Mouse (Mus musculus): ENCODE data around the gene Mars2. TPM values are rescaled to one million over a fixed set of nuclear protein-coding genes. Genes with fewer than 3 reads are reported as not detected.
A peak's percentile ranks its signal among the peaks of the same experiment; 100 is the strongest.

Gene Mars2
- polyA plus RNA-seq (2016; fragmentation: Nextera tagmentation; extraction: Ambion mirVana) = 4.0 and 4.7 TPM in 2 replicates

- peak within 1 kb of the TSS; percentile 81 for H3K27ac ChIP-seq
- peak within 1 kb of the TSS; percentile 73 for H3K9ac ChIP-seq
- no peaks in the 10 kb centered on the region for H3K9me3 ChIP-seq
- H3K36me3 ChIP-seq (replicated peaks) = no peaks in the 10 kb centered on the region
- ATAC-seq (ENCODE audit: low FRiP score) = peak; percentile 99
- 0 out of 2 replicates have a peak, but pooled peaks cover 4% of the 10 kb centered on the region for H3K27me3 ChIP-seq
- H3K4me1 ChIP-seq = peaks cover 22% of the 10 kb centered on the region
- WGBS = under 1% methylated on average over 82 of the region's 82 CpGs
- H3K4me2 ChIP-seq = peak within 1 kb of the TSS; percentile 93
- peak within 1 kb of the TSS; percentile 74 for H3K4me3 ChIP-seq (replicated peaks)
Measured at GRCm38 (mm10) chr1:55236890-55237642, at the start of gene Mars2. Gene Mars2, plus strand, starts transcription at chr1:55237177.

GRCm38 (mm10) chr1:55192015-55192414 is 45.0 kb upstream of the Mars2 start:
- Histone ChIP-seq H3K27ac (peak overlapping the region; percentile 63; the same call in 1 of the 2 replicates), H3K4me1 (peaks cover 38% of the 10 kb centered on the region), H3K36me3 (replicated peaks) (no peaks in the 10 kb centered on the region), H3K27me3 (peaks cover 15% of the 10 kb centered on the region), H3K4me2 (peak overlapping the region; percentile 49), H3K9me3 (no peaks in the 10 kb centered on the region), H3K4me3 (replicated peaks) (peak overlapping the region; percentile 31), H3K9ac (peak overlapping the region; percentile 25; the same call in 1 of the 2 replicates)
- peak; percentile 58 for ATAC-seq (ENCODE audit: low FRiP score)
- 19% methylated on average over 8 of the region's 8 CpGs for WGBS

GRCm38 (mm10) chr1:55192824-55193223 is 44.2 kb upstream of the Mars2 start:
- H3K4me1 ChIP-seq = peaks cover 33% of the 10 kb centered on the region
- no peak; the same call in 1 of the 2 replicates for ATAC-seq (ENCODE audit: low FRiP score)
- no peak overlapping the region for H3K9ac ChIP-seq
- no peaks in the 10 kb centered on the region for H3K36me3 ChIP-seq (replicated peaks)
- H3K27me3 ChIP-seq = peaks cover 15% of the 10 kb centered on the region
- 55% methylated on average over 3 of the region's 3 CpGs for WGBS
- H3K9me3 ChIP-seq = no peaks in the 10 kb centered on the region
- no peak overlapping the region for H3K4me2 ChIP-seq
- no peak overlapping the region for H3K4me3 ChIP-seq (replicated peaks)
- H3K27ac ChIP-seq = 0 out of 2 replicates have a peak overlapping the region, but pooled peaks have one; percentile 42

- H3K4me1 ChIP-seq = peaks cover 33% of the 10 kb centered on the region
- 34% methylated on average over 2 of the region's 2 CpGs for WGBS
Measured at GRCm38 (mm10) chr1:55193316-55193715, 43.7 kb upstream of the Mars2 start.

GRCm38 (mm10) chr1:55194064-55194915 is 42.7 kb upstream of the Mars2 start:
- Histone ChIP-seq H3K4me2 (peak overlapping the region; percentile 15; the same call in 1 of the 2 replicates), H3K27me3 (peaks cover 15% of the 10 kb centered on the region), H3K4me1 (peaks cover 38% of the 10 kb centered on the region), H3K9me3 (no peaks in the 10 kb centered on the region), H3K27ac (no peak overlapping the region), H3K9ac (no peak overlapping the region), H3K4me3 (replicated peaks) (no peak overlapping the region), H3K36me3 (replicated peaks) (no peaks in the 10 kb centered on the region)
- WGBS = 19% methylated on average over 19 of the region's 19 CpGs
- no peak for ATAC-seq (ENCODE audit: low FRiP score)

More at GRCm38 (mm10) chr1:55193316-55193715, 43.7 kb upstream of the Mars2 start:
- H3K9ac ChIP-seq = no peak overlapping the region
- H3K27me3 ChIP-seq = peaks cover 15% of the 10 kb centered on the region
- ATAC-seq (ENCODE audit: low FRiP score) = peak; percentile 58
- no peak overlapping the region for H3K4me3 ChIP-seq (replicated peaks)
- H3K4me2 ChIP-seq = no peak overlapping the region
- 0 out of 2 replicates have a peak overlapping the region, but pooled peaks have one; percentile 42 for H3K27ac ChIP-seq
- no peaks in the 10 kb centered on the region for H3K9me3 ChIP-seq
- no peaks in the 10 kb centered on the region for H3K36me3 ChIP-seq (replicated peaks)

GRCm38 (mm10) chr1:55195021-55195420 is 42.0 kb upstream of the Mars2 start:
- no peaks in the 10 kb centered on the region for H3K9me3 ChIP-seq
- H3K27ac ChIP-seq = no peak overlapping the region
- no peak overlapping the region for H3K4me3 ChIP-seq (replicated peaks)
- H3K36me3 ChIP-seq (replicated peaks) = no peaks in the 10 kb centered on the region
- peaks cover 38% of the 10 kb centered on the region for H3K4me1 ChIP-seq
- H3K4me2 ChIP-seq = no peak overlapping the region
- 57% methylated on average over 4 of the region's 4 CpGs for WGBS
- no peak overlapping the region for H3K9ac ChIP-seq
- H3K27me3 ChIP-seq = peaks cover 15% of the 10 kb centered on the region
- no peak for ATAC-seq (ENCODE audit: low FRiP score)

- Histone ChIP-seq H3K27me3 (peaks cover 15% of the 10 kb centered on the region), H3K4me1 (peaks cover 38% of the 10 kb centered on the region), H3K9ac (no peak overlapping the region)
Measured at GRCm38 (mm10) chr1:55196327-55197003, 40.5 kb upstream of the Mars2 start.

GRCm38 (mm10) chr1:55198719-55199118 is 38.3 kb upstream of the Mars2 start:
- Histone ChIP-seq H3K36me3 (replicated peaks) (no peaks in the 10 kb centered on the region), H3K27me3 (peaks cover 15% of the 10 kb centered on the region), H3K27ac (peak overlapping the region; percentile 36; the same call in 1 of the 2 replicates), H3K4me3 (replicated peaks) (no peak overlapping the region), H3K4me1 (peaks cover 18% of the 10 kb centered on the region), H3K4me2 (no peak overlapping the region), H3K9ac (no peak overlapping the region), H3K9me3 (no peaks in the 10 kb centered on the region)
- 7% methylated on average over 3 of the region's 3 CpGs for WGBS
- peak; percentile 24; the same call in 1 of the 2 replicates for ATAC-seq (ENCODE audit: low FRiP score)

More at GRCm38 (mm10) chr1:55196327-55197003, 40.5 kb upstream of the Mars2 start:
- no peak overlapping the region for H3K27ac ChIP-seq
- no peak for ATAC-seq (ENCODE audit: low FRiP score)
- H3K36me3 ChIP-seq (replicated peaks) = no peaks in the 10 kb centered on the region
- H3K4me3 ChIP-seq (replicated peaks) = no peak overlapping the region
- H3K4me2 ChIP-seq = no peak overlapping the region
- 49% methylated on average over 6 of the region's 6 CpGs for WGBS
- H3K9me3 ChIP-seq = no peaks in the 10 kb centered on the region

- H3K4me1 ChIP-seq = peaks cover 11% of the 10 kb centered on the region
- H3K9ac ChIP-seq = no peak overlapping the region
- H3K27me3 ChIP-seq = 0 out of 2 replicates have a peak, but pooled peaks cover 3% of the 10 kb centered on the region
- no peak overlapping the region for H3K4me2 ChIP-seq
- no peak overlapping the region for H3K4me3 ChIP-seq (replicated peaks)
- no peak for ATAC-seq (ENCODE audit: low FRiP score)
- no peaks in the 10 kb centered on the region for H3K9me3 ChIP-seq
- WGBS = 67% methylated on average over 18 of the region's 18 CpGs
- H3K36me3 ChIP-seq (replicated peaks) = no peaks in the 10 kb centered on the region
- H3K27ac ChIP-seq = 0 out of 2 replicates have a peak overlapping the region, but pooled peaks have one; percentile 6
Measured at GRCm38 (mm10) chr1:55201850-55202752, 34.9 kb upstream of the Mars2 start.

GRCm38 (mm10) chr1:55205808-55206327 is 31.1 kb upstream of the Mars2 start:
- peaks cover 9% of the 10 kb centered on the region for H3K4me1 ChIP-seq
- WGBS = 27% methylated on average over 5 of the region's 5 CpGs
- H3K9ac ChIP-seq = no peak overlapping the region
- ATAC-seq (ENCODE audit: low FRiP score) = no peak
- no peak overlapping the region for H3K27ac ChIP-seq
- H3K4me2 ChIP-seq = no peak overlapping the region
- H3K9me3 ChIP-seq = no peaks in the 10 kb centered on the region
- H3K36me3 ChIP-seq (replicated peaks) = no peaks in the 10 kb centered on the region
- no peak overlapping the region for H3K4me3 ChIP-seq (replicated peaks)
- 0 out of 2 replicates have a peak, but pooled peaks cover 3% of the 10 kb centered on the region for H3K27me3 ChIP-seq

- no peak overlapping the region for H3K9ac ChIP-seq
- 89% methylated on average over 6 of the region's 6 CpGs for WGBS
Measured at GRCm38 (mm10) chr1:55207561-55207960, 29.4 kb upstream of the Mars2 start.

More at GRCm38 (mm10) chr1:55207561-55207960, 29.4 kb upstream of the Mars2 start:
- no peak overlapping the region for H3K4me2 ChIP-seq
- no peaks in the 10 kb centered on the region for H3K36me3 ChIP-seq (replicated peaks)
- no peak overlapping the region for H3K27ac ChIP-seq
- ATAC-seq (ENCODE audit: low FRiP score) = no peak
- H3K27me3 ChIP-seq = 0 out of 2 replicates have a peak, but pooled peaks cover 3% of the 10 kb centered on the region
- H3K4me1 ChIP-seq = peaks cover 9% of the 10 kb centered on the region
- H3K4me3 ChIP-seq (replicated peaks) = no peak overlapping the region
- H3K9me3 ChIP-seq = no peaks in the 10 kb centered on the region

Data from forebrain, embryonic 12.5 days (tissue).